Mouse (Mus musculus) limb, embryonic 14.5 days (tissue): ENCODE data around the gene Plekhj1. TPM values are rescaled to one million over a fixed set of nuclear protein-coding genes. Genes with fewer than 3 reads are reported as not detected.

Source experiments
- ATAC-seq: fragments of 200-750 bp; cut with Nextera tagmentation; 2 replicates; pipeline ENCODE4 v1.8.0; 2017; ENCODE audit warnings: low read depth, moderate number of reproducible peaks, moderate TSS enrichment; ENCODE audit not compliant: low FRiP score
- DNase-seq: peaks from one replicate; pipeline ENCODE4 v3.0.0-alpha.2; 2015; ENCODE audit warnings: low spot score
- H3K27ac ChIP-seq: fragments of 300-500 bp; sonication (generic); replicated peaks from 2 replicates; pipeline ENCODE4 v1.5.1; 2014; ENCODE audit warnings: low read depth, mild to moderate bottlenecking, low read length, moderate library complexity, mixed read lengths
- H3K27me3 ChIP-seq: fragments of 300-500 bp; sonication (generic); 2 replicates; pipeline ENCODE4 v1.6.1; 2014; ENCODE audit warnings: low read length, mixed read lengths; ENCODE audit not compliant: control insufficient read depth, insufficient read depth
- H3K36me3 ChIP-seq: fragments of 300-500 bp; sonication (generic); 2 replicates; pipeline ENCODE4 v1.6.1; 2014; ENCODE audit warnings: mild to moderate bottlenecking, low read length, moderate library complexity, mixed read lengths; ENCODE audit not compliant: control insufficient read depth, insufficient read depth
- H3K4me1 ChIP-seq: fragments of 300-500 bp; sonication (generic); 2 replicates; pipeline ENCODE4 v1.6.1; 2014; ENCODE audit warnings: antibody characterized with exemption, low read length, mixed read lengths; ENCODE audit not compliant: control insufficient read depth, insufficient read depth
- H3K4me2 ChIP-seq: fragments of 300-500 bp; sonication (generic); replicated peaks from 2 replicates; pipeline ENCODE4 v1.6.1; 2014; ENCODE audit warnings: low read depth, mild to moderate bottlenecking, low read length, moderate library complexity; ENCODE audit not compliant: severe bottlenecking
- H3K4me3 ChIP-seq: fragments of 300-500 bp; sonication (generic); replicated peaks from 2 replicates; pipeline ENCODE4 v1.5.1; 2014; ENCODE audit warnings: low read length
- H3K9ac ChIP-seq: fragments of 300-500 bp; sonication (generic); 2 replicates; pipeline ENCODE4 v1.6.1; 2014; ENCODE audit warnings: mild to moderate bottlenecking, low read depth, low read length, moderate library complexity; ENCODE audit not compliant: severe bottlenecking
- H3K9me3 ChIP-seq: fragments of 300-500 bp; sonication (generic); 2 replicates; pipeline ENCODE4 v1.6.1; 2016; ENCODE audit warnings: low read length; ENCODE audit not compliant: control insufficient read depth
- POLR2A ChIP-seq: fragments of 200-500 bp; IDR thresholded peaks from 2 replicates; pipeline ENCODE4 v1.8.0; 2012; ENCODE audit warnings: inconsistent platforms, mild to moderate bottlenecking, moderate library complexity, borderline replicate concordance; ENCODE audit not compliant: insufficient read depth, insufficient read length; ENCODE audit errors: extremely low read depth
- WGBS: fragments of 180-500 bp; shearing (Covaris S2); extraction: QIAGEN DNeasy Blood & Tissue Kit; methylation state at CpG from one replicate; pipeline ENCODE4 v1.1.7; 2014; 5-methylcytosine and 5-hydroxymethylcytosine counted together
- polyA plus RNA-seq, 2 experiments: library from polyadenylated mRNA; depleted of rRNA in 1 of 2; stranded (reverse) in 1 of 2; unstranded in 1 of 2; fragments of >200 nt; fragmentation: Nextera tagmentation in 1 of 2; extraction: Ambion mirVana in 1 of 2; gene quantifications; 2 replicates each; pipeline versions ENCODE4 v1.2.1 to v1.2.3; 2012 to 2014

The Plekhj1 gene
- polyA plus RNA-seq, 2 experiments = 109 to 119 TPM

GRCm38 (mm10) chr10:80793803-80794202, 4.6 kb downstream of the Plekhj1 start:
- H3K9ac ChIP-seq = no peak overlapping the region
- H3K36me3 ChIP-seq = peaks cover 80% of the 10 kb centered on the region
- H3K4me1 ChIP-seq = peaks cover 8% of the 10 kb centered on the region
- TF ChIP-seq POLR2A = no peak
- WGBS = 91% methylated on average over 4 of the region's 4 CpGs
- no peaks in the 10 kb centered on the region for H3K9me3 ChIP-seq
- ATAC-seq (no peak), DNase-seq (no peak)
- H3K4me2 ChIP-seq = no peak overlapping the region
- no peak overlapping the region for H3K4me3 ChIP-seq
- no peak overlapping the region for H3K27ac ChIP-seq
- H3K27me3 ChIP-seq = no peaks in the 10 kb centered on the region

- H3K27ac ChIP-seq = no peak overlapping the region
- H3K4me3 ChIP-seq = no peak overlapping the region
- no peak overlapping the region for H3K4me2 ChIP-seq
- no peaks in the 10 kb centered on the region for H3K9me3 ChIP-seq
- no peak for DNase-seq
- H3K9ac ChIP-seq = no peak overlapping the region
- H3K36me3 ChIP-seq = peaks cover 86% of the 10 kb centered on the region
- ATAC-seq = no peak
- peaks cover 8% of the 10 kb centered on the region for H3K4me1 ChIP-seq
- no peak for TF ChIP-seq POLR2A
- 82% methylated on average over 13 of the region's 13 CpGs for WGBS
- H3K27me3 ChIP-seq = no peaks in the 10 kb centered on the region
Observed at GRCm38 (mm10) chr10:80793033-80793784, 5.2 kb downstream of the Plekhj1 start.

- H3K27ac ChIP-seq = no peak overlapping the region
- peaks cover 8% of the 10 kb centered on the region for H3K4me1 ChIP-seq
- no peaks in the 10 kb centered on the region for H3K27me3 ChIP-seq
- WGBS = 81% methylated on average over 40 of the region's 41 CpGs
- H3K4me3 ChIP-seq = no peak overlapping the region
- no peaks in the 10 kb centered on the region for H3K9me3 ChIP-seq
- H3K36me3 ChIP-seq = peaks cover 94% of the 10 kb centered on the region
- ATAC-seq (no peak), DNase-seq (no peak)
- no peak overlapping the region for H3K4me2 ChIP-seq
- no peak overlapping the region for H3K9ac ChIP-seq
- no peak for TF ChIP-seq POLR2A
Observed at GRCm38 (mm10) chr10:80792175-80793032, 6.0 kb downstream of the Plekhj1 start.

GRCm38 (mm10) chr10:80791476-80792174, 6.8 kb downstream of the Plekhj1 start:
- Histone ChIP-seq H3K9ac (no peak overlapping the region), H3K4me1 (peaks cover 3% of the 10 kb centered on the region), H3K9me3 (no peaks in the 10 kb centered on the region), H3K27me3 (no peaks in the 10 kb centered on the region), H3K36me3 (peaks cover 98% of the 10 kb centered on the region), H3K4me3 (no peak overlapping the region), H3K4me2 (no peak overlapping the region), H3K27ac (no peak overlapping the region)
- 77% methylated on average over 33 of the region's 33 CpGs for WGBS
- DNase-seq (no peak), ATAC-seq (no peak)
- no peak for TF ChIP-seq POLR2A

GRCm38 (mm10) chr10:80790761-80791404, 7.5 kb downstream of the Plekhj1 start:
- DNase-seq (no peak), ATAC-seq (no peak)
- no peak overlapping the region for H3K9ac ChIP-seq
- no peak for TF ChIP-seq POLR2A
- H3K4me1 ChIP-seq = no peaks in the 10 kb centered on the region
- no peak overlapping the region for H3K27ac ChIP-seq
- H3K27me3 ChIP-seq = no peaks in the 10 kb centered on the region
- 93% methylated on average over 15 of the region's 19 CpGs for WGBS
- H3K4me3 ChIP-seq = no peak overlapping the region
- H3K36me3 ChIP-seq = peaks cover 98% of the 10 kb centered on the region
- H3K4me2 ChIP-seq = no peak overlapping the region
- no peaks in the 10 kb centered on the region for H3K9me3 ChIP-seq
